Mouse (Mus musculus) ES-E14 (cell line): ENCODE results near the gene Itih5.
A peak's percentile ranks its signal among the peaks of the same experiment; 100 is the strongest.

Experiments
- CHD2 ChIP-seq: IDR thresholded peaks from 2 replicates; pipeline ENCODE4 v1.6.1; 2014; ENCODE audit warnings: mild to moderate bottlenecking, low read depth, low read length, inconsistent platforms
- HCFC1 ChIP-seq: IDR thresholded peaks from 2 replicates; pipeline ENCODE4 v1.6.1; 2012; ENCODE audit warnings: low read length, inconsistent platforms, borderline replicate concordance; ENCODE audit not compliant: insufficient read depth
- MAFK ChIP-seq: IDR thresholded peaks from 2 replicates; pipeline ENCODE4 v1.6.1; 2014; ENCODE audit warnings: mild to moderate bottlenecking, low read depth, low read length, inconsistent platforms; ENCODE audit not compliant: insufficient read depth
- ZC3H11A ChIP-seq: IDR thresholded peaks from 2 replicates; pipeline ENCODE4 v1.6.1; 2012; ENCODE audit warnings: low read depth, mild to moderate bottlenecking, inconsistent platforms, low read length, borderline replicate concordance
- ZNF384 ChIP-seq: IDR thresholded peaks from 2 replicates; pipeline ENCODE4 v1.6.1; 2012; ENCODE audit warnings: low read depth, low read length, inconsistent platforms

DNA sequence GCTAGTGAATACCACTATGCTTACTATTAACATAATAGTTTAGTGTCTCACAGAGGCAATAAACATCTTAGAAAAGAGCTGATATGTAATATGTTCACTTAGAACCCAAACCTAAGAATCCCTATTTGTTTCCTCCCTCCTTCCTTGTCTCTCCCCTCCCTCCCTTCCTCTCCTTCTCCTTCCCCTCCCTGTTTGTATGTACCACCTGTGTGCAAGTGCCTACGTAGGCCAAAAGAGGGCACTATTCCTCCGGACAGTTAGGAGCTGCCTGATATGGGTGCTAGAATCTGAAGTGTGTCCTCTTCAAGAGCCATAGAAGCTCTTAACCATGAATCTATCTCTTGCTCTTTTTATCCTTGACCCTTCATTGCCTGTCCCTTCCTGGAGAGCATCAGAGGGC, 83.2 kb downstream of the Itih5 start:
- TF ChIP-seq HCFC1: no peak
- 0 out of 2 replicates have a peak, but pooled peaks have one; percentile 7 for TF ChIP-seq ZC3H11A
- no peak for TF ChIP-seq MAFK
- TF ChIP-seq CHD2: no peak
- TF ChIP-seq ZNF384: no peak
